Mouse (Mus musculus) forebrain, embryonic 15.5 days (tissue): ENCODE results near the gene Abca17. TPM values are rescaled to one million over a fixed set of nuclear protein-coding genes. Genes with fewer than 3 reads are reported as not detected.

Source experiments
- ATAC-seq: fragments of 200-750 bp; cut with Nextera tagmentation; replicated peaks from 2 replicates; pipeline ENCODE4 v1.8.0; 2017; ENCODE audit warnings: mild to moderate bottlenecking, moderate TSS enrichment, moderate library complexity
- H3K27ac ChIP-seq: fragments of 300-500 bp; sonication (generic); replicated peaks from 2 replicates; pipeline ENCODE4 v1.5.1; 2015; ENCODE audit warnings: mild to moderate bottlenecking, inconsistent platforms
- H3K27me3 ChIP-seq: fragments of 300-500 bp; sonication (generic); 2 replicates; pipeline ENCODE4 v1.6.1; 2015; ENCODE audit warnings: inconsistent platforms
- H3K36me3 ChIP-seq: fragments of 300-500 bp; sonication (generic); 2 replicates; pipeline ENCODE4 v1.6.1; 2015; ENCODE audit warnings: mild to moderate bottlenecking, inconsistent platforms
- H3K4me1 ChIP-seq: fragments of 300-500 bp; sonication (generic); 2 replicates; pipeline ENCODE4 v1.6.1; 2015; ENCODE audit warnings: inconsistent platforms
- H3K4me2 ChIP-seq: fragments of 300-500 bp; sonication (generic); replicated peaks from 2 replicates; pipeline ENCODE4 v1.6.1; 2015; ENCODE audit warnings: mild to moderate bottlenecking, inconsistent platforms
- H3K4me3 ChIP-seq: fragments of 300-500 bp; sonication (generic); 2 replicates; pipeline ENCODE4 v1.5.1; 2015; ENCODE audit warnings: mild to moderate bottlenecking, inconsistent platforms
- H3K9ac ChIP-seq: fragments of 300-500 bp; sonication (generic); replicated peaks from 2 replicates; pipeline ENCODE4 v1.6.1; 2015; ENCODE audit warnings: mild to moderate bottlenecking, inconsistent platforms
- H3K9me3 ChIP-seq: fragments of 300-500 bp; sonication (generic); 2 replicates; pipeline ENCODE4 v1.6.1; 2016; ENCODE audit warnings: inconsistent platforms
- WGBS: fragments of 180-500 bp; shearing (Covaris S2); methylation state at CpG from one replicate; pipeline ENCODE4 v1.1.7; 2015; ENCODE audit warnings: mixed read lengths; 5-methylcytosine and 5-hydroxymethylcytosine counted together
- polyA plus RNA-seq: library from polyadenylated mRNA; unstranded; fragments of >200 nt; fragmentation: Nextera tagmentation; extraction: Ambion mirVana; gene quantifications from 2 replicates; pipeline ENCODE4 v1.2.1, GENCODE M21; 2015

Abca17 gene
- polyA plus RNA-seq, 1 experiment from 2014 or later = not detected

GRCm38 (mm10) chr17:24327656-24328055 is 23.2 kb downstream of the Abca17 start:
- H3K27ac ChIP-seq = no peak overlapping the region
- 73% methylated on average over 7 of the region's 7 CpGs for WGBS
- H3K9ac ChIP-seq = no peak overlapping the region
- no peak overlapping the region for H3K4me3 ChIP-seq
- H3K36me3 ChIP-seq = no peaks in the 10 kb centered on the region
- ATAC-seq = no peak
- no peaks in the 10 kb centered on the region for H3K4me1 ChIP-seq
- no peaks in the 10 kb centered on the region for H3K27me3 ChIP-seq
- no peaks in the 10 kb centered on the region for H3K9me3 ChIP-seq
- H3K4me2 ChIP-seq = no peak overlapping the region

- ATAC-seq = no peak
- H3K4me2 ChIP-seq = no peak overlapping the region
- no peaks in the 10 kb centered on the region for H3K27me3 ChIP-seq
- H3K27ac ChIP-seq = no peak overlapping the region
- H3K9me3 ChIP-seq = no peaks in the 10 kb centered on the region
- no peaks in the 10 kb centered on the region for H3K4me1 ChIP-seq
- H3K4me3 ChIP-seq = no peak overlapping the region
- H3K9ac ChIP-seq = no peak overlapping the region
- no peaks in the 10 kb centered on the region for H3K36me3 ChIP-seq
- WGBS = 88% methylated on average over 10 of the region's 10 CpGs
These were observed 25.8 kb downstream of the Abca17 start for GRCm38 (mm10) chr17:24325051-24325450.

- no peak for ATAC-seq
- Histone ChIP-seq H3K4me3 (no peak overlapping the region), H3K27me3 (no peaks in the 10 kb centered on the region), H3K36me3 (no peaks in the 10 kb centered on the region), H3K27ac (no peak overlapping the region), H3K9me3 (no peaks in the 10 kb centered on the region), H3K9ac (no peak overlapping the region), H3K4me1 (no peaks in the 10 kb centered on the region), H3K4me2 (no peak overlapping the region)
- 84% methylated on average over 3 of the region's 3 CpGs for WGBS
These were observed 30.0 kb downstream of the Abca17 start for GRCm38 (mm10) chr17:24320826-24321225.

GRCm38 (mm10) chr17:24307500-24307899 is 43.4 kb downstream of the Abca17 start:
- H3K36me3 ChIP-seq = no peaks in the 10 kb centered on the region
- no peak for ATAC-seq
- no peak overlapping the region for H3K27ac ChIP-seq
- H3K4me1 ChIP-seq = no peaks in the 10 kb centered on the region
- 58% methylated on average over 4 of the region's 4 CpGs for WGBS
- 0 out of 2 replicates have a peak, but pooled peaks cover 2% of the 10 kb centered on the region for H3K27me3 ChIP-seq
- H3K4me3 ChIP-seq = no peak overlapping the region
- no peaks in the 10 kb centered on the region for H3K9me3 ChIP-seq
- no peak overlapping the region for H3K9ac ChIP-seq
- H3K4me2 ChIP-seq = no peak overlapping the region

GRCm38 (mm10) chr17:24300651-24301050 is 50.2 kb downstream of the Abca17 start:
- 87% methylated on average over 4 of the region's 4 CpGs for WGBS
- Histone ChIP-seq H3K4me2 (no peak overlapping the region), H3K36me3 (no peaks in the 10 kb centered on the region), H3K4me3 (no peak overlapping the region), H3K9me3 (no peaks in the 10 kb centered on the region), H3K4me1 (no peaks in the 10 kb centered on the region), H3K27me3 (0 out of 2 replicates have a peak, but pooled peaks cover 2% of the 10 kb centered on the region), H3K27ac (no peak overlapping the region), H3K9ac (no peak overlapping the region)
- ATAC-seq = no peak

GRCm38 (mm10) chr17:24289338-24289737 is 61.5 kb downstream of the Abca17 start:
- no peak for ATAC-seq
- Histone ChIP-seq H3K9ac (no peak overlapping the region), H3K4me3 (no peak overlapping the region), H3K27me3 (no peaks in the 10 kb centered on the region), H3K4me1 (no peaks in the 10 kb centered on the region), H3K27ac (no peak overlapping the region), H3K36me3 (no peaks in the 10 kb centered on the region), H3K9me3 (no peaks in the 10 kb centered on the region), H3K4me2 (no peak overlapping the region)
- WGBS = 81% methylated on average over 5 of the region's 5 CpGs

- WGBS = 85% methylated on average over 9 of the region's 9 CpGs
- no peaks in the 10 kb centered on the region for H3K4me1 ChIP-seq
- H3K9me3 ChIP-seq = no peaks in the 10 kb centered on the region
- no peak for ATAC-seq
- no peak overlapping the region for H3K27ac ChIP-seq
- no peak overlapping the region for H3K4me2 ChIP-seq
- H3K4me3 ChIP-seq = no peak overlapping the region
- no peak overlapping the region for H3K9ac ChIP-seq
- no peaks in the 10 kb centered on the region for H3K36me3 ChIP-seq
- H3K27me3 ChIP-seq = no peaks in the 10 kb centered on the region
These were observed 62.4 kb downstream of the Abca17 start for GRCm38 (mm10) chr17:24288477-24288876.

- WGBS = 73% methylated on average over 3 of the region's 3 CpGs
- H3K4me3 ChIP-seq = no peak overlapping the region
- no peak overlapping the region for H3K4me2 ChIP-seq
- no peak for ATAC-seq
- H3K27me3 ChIP-seq = no peaks in the 10 kb centered on the region
- H3K27ac ChIP-seq = no peak overlapping the region
- H3K9ac ChIP-seq = no peak overlapping the region
- no peaks in the 10 kb centered on the region for H3K9me3 ChIP-seq
- H3K36me3 ChIP-seq = no peaks in the 10 kb centered on the region
- no peaks in the 10 kb centered on the region for H3K4me1 ChIP-seq
These were observed 65.2 kb downstream of the Abca17 start for GRCm38 (mm10) chr17:24285680-24286079.

- Histone ChIP-seq H3K27me3 (no peaks in the 10 kb centered on the region), H3K4me1 (no peaks in the 10 kb centered on the region), H3K36me3 (no peaks in the 10 kb centered on the region), H3K27ac (no peak overlapping the region), H3K9me3 (no peaks in the 10 kb centered on the region), H3K4me3 (no peak overlapping the region), H3K9ac (no peak overlapping the region), H3K4me2 (no peak overlapping the region)
- ATAC-seq = no peak
- 72% methylated on average over 9 of the region's 9 CpGs for WGBS
These were observed 67.5 kb downstream of the Abca17 start for GRCm38 (mm10) chr17:24283266-24283818.

GRCm38 (mm10) chr17:24282637-24283036 is 68.2 kb downstream of the Abca17 start:
- H3K4me2 ChIP-seq = no peak overlapping the region
- H3K27ac ChIP-seq = no peak overlapping the region
- no peaks in the 10 kb centered on the region for H3K4me1 ChIP-seq
- H3K9me3 ChIP-seq = no peaks in the 10 kb centered on the region
- 70% methylated on average over 4 of the region's 4 CpGs for WGBS
- no peaks in the 10 kb centered on the region for H3K36me3 ChIP-seq
- no peak overlapping the region for H3K4me3 ChIP-seq
- H3K27me3 ChIP-seq = no peaks in the 10 kb centered on the region
- H3K9ac ChIP-seq = no peak overlapping the region
- no peak for ATAC-seq

GRCm38 (mm10) chr17:24279907-24280306 is 71.0 kb downstream of the Abca17 start:
- 85% methylated on average over 4 of the region's 4 CpGs for WGBS
- Histone ChIP-seq H3K4me3 (no peak overlapping the region), H3K4me1 (no peaks in the 10 kb centered on the region), H3K36me3 (no peaks in the 10 kb centered on the region), H3K27me3 (no peaks in the 10 kb centered on the region), H3K4me2 (no peak overlapping the region), H3K9me3 (no peaks in the 10 kb centered on the region), H3K27ac (no peak overlapping the region), H3K9ac (no peak overlapping the region)
- ATAC-seq = no peak

GRCm38 (mm10) chr17:24267133-24267532 is 83.7 kb downstream of the Abca17 start:
- 95% methylated on average over 1 of the region's 1 CpGs for WGBS
- no peaks in the 10 kb centered on the region for H3K9me3 ChIP-seq
- no peak overlapping the region for H3K4me2 ChIP-seq
- no peaks in the 10 kb centered on the region for H3K36me3 ChIP-seq
- no peak for ATAC-seq
- no peak overlapping the region for H3K9ac ChIP-seq
- H3K4me3 ChIP-seq = no peak overlapping the region
- H3K27ac ChIP-seq = no peak overlapping the region
- no peaks in the 10 kb centered on the region for H3K27me3 ChIP-seq
- no peaks in the 10 kb centered on the region for H3K4me1 ChIP-seq

- no peaks in the 10 kb centered on the region for H3K9me3 ChIP-seq
- H3K27ac ChIP-seq = no peak overlapping the region
- no peaks in the 10 kb centered on the region for H3K27me3 ChIP-seq
- H3K4me1 ChIP-seq = no peaks in the 10 kb centered on the region
- H3K9ac ChIP-seq = no peak overlapping the region
- ATAC-seq = no peak
- no peaks in the 10 kb centered on the region for H3K36me3 ChIP-seq
- WGBS = 76% methylated on average over 2 of the region's 2 CpGs
- no peak overlapping the region for H3K4me3 ChIP-seq
- no peak overlapping the region for H3K4me2 ChIP-seq
These were observed 86.1 kb downstream of the Abca17 start for GRCm38 (mm10) chr17:24264766-24265165.
